Mouse (Mus musculus): ENCODE data around the gene Ewsr1. TPM values are rescaled to one million over a fixed set of nuclear protein-coding genes. Genes with fewer than 3 reads are reported as not detected.

The Ewsr1 gene
- polyA plus RNA-seq (2017; shearing (Covaris generic)), result 762 TPM

DNA sequence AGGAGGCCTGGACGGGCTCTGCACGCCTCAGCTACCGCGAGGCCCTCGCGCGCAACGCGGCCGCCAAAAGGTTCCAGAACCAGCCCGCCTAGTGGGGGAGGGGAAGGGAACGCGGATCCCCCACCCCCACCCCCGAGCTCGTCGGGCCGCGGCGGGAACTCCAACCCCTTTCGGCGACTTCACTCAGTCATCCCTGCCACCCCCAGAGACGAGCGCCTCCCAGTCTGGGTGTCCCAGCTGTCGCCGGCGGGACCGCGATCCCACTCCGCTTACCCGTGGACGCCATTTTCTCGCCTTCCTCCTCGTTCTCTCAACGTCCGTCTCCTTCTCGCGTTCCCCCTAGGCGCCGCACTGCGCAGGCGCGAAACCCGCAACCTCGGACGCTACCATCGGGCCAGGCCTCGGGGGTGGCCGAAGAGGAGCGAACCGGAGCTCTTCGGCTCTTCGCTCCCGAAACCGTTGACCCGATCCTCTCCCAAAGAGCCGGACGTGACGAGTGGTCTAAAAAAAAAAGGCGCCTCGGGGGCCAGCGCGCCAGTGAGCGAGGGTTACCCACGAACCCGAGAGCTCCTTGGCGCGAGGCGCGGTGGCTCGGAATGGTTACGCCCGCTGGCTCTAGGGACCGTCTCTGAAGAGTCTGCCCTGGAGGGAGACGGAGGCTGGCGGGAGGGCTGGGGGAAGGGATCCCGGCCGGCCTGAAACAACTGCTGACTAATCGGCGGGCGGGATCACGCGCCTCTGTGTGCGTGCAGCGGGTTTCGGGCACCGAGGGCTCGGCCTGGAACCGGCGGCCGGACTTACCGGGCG is at the start of gene Ewsr1, which contains the start of gene Rhbdd3:
Gene Ewsr1, minus strand, starts transcription at position 531 of the 807 bp plus-strand sequence.
Gene Rhbdd3, plus strand, starts transcription at position 191 of the 807 bp plus-strand sequence.

DNA sequence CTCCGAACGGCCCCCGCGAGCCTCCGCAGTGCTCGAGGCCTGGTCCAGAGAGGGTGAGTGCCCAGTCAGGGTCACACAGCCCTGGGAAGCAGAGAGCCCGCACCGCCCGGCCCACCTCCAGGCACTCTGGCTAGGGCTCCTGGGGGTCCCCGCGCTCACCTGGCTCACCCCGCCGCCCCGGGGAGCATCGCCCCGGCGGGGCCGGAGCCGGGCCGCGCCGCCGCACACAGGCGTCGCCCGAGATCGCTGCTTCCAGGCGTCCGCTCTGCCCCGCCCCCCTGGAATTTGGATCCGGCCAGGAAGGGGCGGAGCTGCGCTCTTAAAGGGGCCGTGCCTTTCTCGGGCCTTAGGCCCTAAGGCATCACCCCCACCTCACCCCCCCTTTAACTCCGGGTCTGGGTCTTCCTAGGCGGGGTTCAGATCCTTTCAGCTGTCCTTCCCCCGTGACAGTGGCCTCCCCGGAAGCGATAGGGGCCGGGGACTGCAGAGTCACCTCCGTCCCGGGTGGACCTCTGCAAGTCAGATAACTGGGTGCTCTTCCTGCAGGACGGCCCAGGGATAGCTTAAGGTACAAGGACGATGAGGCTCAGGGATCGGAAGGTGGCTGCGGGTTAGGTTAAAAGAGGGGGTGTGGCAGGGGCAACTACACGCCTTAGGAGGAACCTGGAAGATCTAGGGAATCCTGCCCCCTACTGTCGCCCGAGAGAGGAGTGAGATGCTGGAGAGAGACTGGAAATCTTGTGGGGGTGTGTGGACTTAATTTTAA is 33.8 kb downstream of the Ewsr1 start, which contains the start of gene Gas2l1:
Gene Gas2l1, minus strand, starts transcription at position 272 of the 766 bp plus-strand sequence.

DNA sequence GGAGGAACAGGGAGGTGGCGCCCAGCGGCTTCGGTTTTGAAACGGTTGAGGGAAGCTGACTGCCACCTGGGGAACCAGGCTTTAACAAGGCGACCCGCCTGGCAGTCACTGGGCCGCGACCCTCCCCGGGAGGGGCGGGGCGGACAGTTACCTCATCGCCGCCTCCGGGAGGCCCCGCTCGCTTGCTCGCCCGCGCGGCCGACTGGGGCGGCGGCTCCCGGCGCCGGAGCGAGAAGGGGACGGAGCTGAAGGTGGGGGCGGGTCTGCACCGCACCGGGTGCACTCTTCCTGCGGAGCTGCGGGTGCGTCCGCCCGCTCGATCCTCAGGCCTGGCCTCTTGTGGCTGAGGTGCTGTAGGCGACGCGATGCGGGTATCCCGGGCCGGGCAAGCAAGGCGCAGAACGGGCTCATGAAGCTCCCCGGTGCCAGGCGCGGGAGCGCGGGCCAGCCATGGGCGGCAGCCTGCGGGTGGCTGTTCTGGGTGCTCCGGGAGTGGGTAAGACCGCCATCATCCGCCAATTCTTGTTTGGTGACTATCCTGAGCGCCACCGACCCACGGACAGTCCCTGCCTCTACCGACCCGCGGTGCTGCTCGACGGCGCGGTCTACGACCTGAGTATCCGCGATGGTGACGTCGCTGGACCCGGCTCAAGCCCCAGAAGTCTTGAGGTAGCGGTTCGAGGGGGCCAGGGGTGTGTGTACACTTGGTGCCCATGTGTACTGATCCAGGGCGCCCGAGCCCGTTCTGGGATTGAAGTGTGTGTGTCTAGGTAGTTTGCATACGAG is 41.0 kb downstream of the Ewsr1 start, which contains the start of gene Rasl10a:
Gene Rasl10a, plus strand, starts transcription at position 273 of the 786 bp plus-strand sequence.

Other genes starting within 250 kb of the Ewsr1 start
- 35.1 TPM for gene Nf2, start 249.7 kb downstream of the Ewsr1 start, polyA plus RNA-seq (2017; shearing (Covaris generic))
- gene Nipsnap1, start 225.3 kb downstream of the Ewsr1 start, polyA plus RNA-seq (2017; shearing (Covaris generic)), result 38.4 TPM
- 55.4 TPM for gene Thoc5, start 203.9 kb downstream of the Ewsr1 start, polyA plus RNA-seq (2017; shearing (Covaris generic))
- gene Nefh, start 151.2 kb downstream of the Ewsr1 start, polyA plus RNA-seq (2017; shearing (Covaris generic)), result 11.5 TPM
- 99.1 TPM for gene Ap1b1, start 112.4 kb downstream of the Ewsr1 start, polyA plus RNA-seq (2017; shearing (Covaris generic))
- 0.16 TPM for gene Rasl10a, start 41.1 kb downstream of the Ewsr1 start, polyA plus RNA-seq (2017; shearing (Covaris generic))
- 4.7 TPM for gene Gas2l1, start 33.9 kb downstream of the Ewsr1 start, polyA plus RNA-seq (2017; shearing (Covaris generic))
- 6.4 TPM for gene Rhbdd3, start 340 bp downstream of the Ewsr1 start, polyA plus RNA-seq (2017; shearing (Covaris generic))
- 5.1 TPM for gene Emid1, start 53.0 kb upstream of the Ewsr1 start, polyA plus RNA-seq (2017; shearing (Covaris generic))
- gene Kremen1, start 162.3 kb upstream of the Ewsr1 start, polyA plus RNA-seq (2017; shearing (Covaris generic)), result 11.2 TPM